Mouse (Mus musculus): ENCODE data around the gene Cacna2d3.

Gene Cacna2d3

DNA sequence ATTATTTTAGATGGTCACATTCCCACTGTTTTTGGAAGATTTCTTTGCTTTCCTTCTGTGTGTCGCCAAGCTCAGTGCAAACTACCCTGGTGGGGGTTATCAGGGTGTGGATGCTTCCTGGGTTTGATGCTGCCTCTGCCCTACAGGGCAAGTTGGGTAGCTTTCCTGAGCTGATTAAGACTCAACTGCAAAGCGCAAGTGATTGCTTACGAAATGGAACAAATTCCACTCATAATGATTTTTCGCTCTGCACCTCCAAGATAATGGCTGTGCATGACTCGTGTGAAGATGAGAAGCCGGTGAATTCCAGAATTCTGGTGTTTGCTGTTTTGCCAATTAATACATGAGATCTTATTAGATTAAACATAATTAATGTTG lies 557.0 kb downstream of the Cacna2d3 start:
- no peak for DNase-seq (ENCODE audit: low read depth in 1 of 2, low spot score in 2 of 2)

DNA sequence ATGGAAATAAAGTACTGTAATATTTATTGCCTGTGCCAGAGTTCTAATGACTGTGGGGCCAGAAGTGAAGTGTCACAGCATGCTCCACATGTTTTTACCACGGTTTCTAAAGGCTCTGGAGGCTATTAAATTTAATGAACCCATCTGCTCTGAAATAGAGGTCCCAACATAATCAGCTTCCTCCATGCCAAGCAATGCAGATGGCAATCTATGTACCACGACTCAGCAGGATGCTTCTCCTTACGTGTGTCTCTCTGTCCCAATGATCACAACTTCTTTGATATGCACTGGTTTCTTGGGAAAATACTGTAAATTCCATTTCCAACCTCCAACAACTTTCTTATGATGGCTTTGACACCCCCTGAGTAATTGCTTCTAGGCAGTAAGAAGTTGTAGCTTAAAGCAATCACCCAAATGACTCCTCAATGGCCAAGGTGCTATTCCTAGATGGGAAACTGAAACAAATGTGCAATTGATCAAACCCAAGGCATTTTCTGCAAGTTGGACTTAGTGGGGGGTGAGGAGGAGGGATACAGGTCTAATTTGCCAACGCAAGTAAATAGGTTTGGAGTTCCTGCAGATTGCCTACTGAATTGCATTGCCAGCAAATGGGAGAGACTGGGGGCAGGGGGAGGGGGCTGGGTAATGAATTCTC lies 557.5 kb downstream of the Cacna2d3 start:
- no peak for DNase-seq (ENCODE audit: low read depth in 1 of 2, low spot score in 2 of 2)

DNA sequence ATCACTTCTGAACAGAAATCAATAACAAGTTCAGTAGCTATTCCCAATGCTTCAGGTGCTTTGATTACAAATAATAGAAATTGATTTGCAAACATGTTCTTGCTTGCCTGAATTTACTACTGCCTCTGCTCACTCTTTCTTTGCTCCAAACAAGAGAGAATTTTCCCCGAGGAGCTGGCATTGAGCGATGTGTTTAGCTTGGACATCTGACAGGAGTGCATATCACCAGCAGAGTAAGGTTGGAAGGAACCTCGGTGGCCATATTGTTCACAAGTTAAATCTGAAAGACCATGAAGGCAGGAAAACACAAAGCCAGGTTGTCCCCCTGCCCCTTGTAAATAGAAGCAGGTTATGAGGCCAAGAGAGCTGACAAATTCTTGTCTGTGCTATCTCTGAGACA lies 561.9 kb downstream of the Cacna2d3 start:
- DNase-seq (ENCODE audit: low read depth in 1 of 2, low spot score in 2 of 2), result no peak

DNA sequence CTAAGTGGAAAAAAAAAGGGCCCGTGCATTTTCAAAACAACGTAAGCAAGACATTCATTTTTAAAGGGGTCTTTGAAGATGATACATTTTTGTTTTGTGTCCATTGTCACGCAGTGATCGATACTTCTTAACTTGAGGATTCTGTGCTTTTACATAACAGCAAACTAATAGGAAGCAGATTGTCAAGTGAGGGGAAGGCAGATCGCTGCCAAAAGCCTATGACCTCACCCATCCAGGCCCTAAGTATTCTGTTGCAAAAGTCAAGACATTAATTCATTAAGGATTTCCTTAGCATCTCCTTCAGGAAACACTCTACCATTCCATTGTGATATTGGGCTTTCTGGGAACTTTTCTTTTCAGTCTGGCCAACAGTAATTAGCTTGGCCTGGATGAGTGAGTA lies 564.6 kb downstream of the Cacna2d3 start:
- no peak for DNase-seq (ENCODE audit: low read depth in 1 of 2, low spot score in 2 of 2)

DNA sequence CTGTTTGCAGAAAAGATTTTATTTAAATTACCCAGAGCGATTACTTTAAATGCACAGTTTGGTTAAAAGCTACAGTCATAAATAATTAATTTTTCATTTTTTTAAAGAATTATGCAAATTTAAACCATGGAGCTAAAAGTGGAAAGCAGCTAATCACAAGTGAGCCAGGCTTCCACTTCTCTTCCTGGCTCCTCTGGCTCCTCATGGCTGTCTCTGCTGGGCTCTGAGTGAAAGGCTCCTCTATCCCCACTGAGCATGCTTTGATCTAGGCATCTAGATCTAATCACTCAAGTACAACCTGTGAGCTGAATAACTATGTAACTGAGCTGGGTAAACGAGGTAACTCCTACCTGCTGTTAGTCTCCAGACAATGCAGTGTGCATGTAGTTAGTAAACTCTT lies 577.5 kb downstream of the Cacna2d3 start:
- DNase-seq (ENCODE audit: low read depth in 1 of 2, low spot score in 2 of 2), result no peak

DNA sequence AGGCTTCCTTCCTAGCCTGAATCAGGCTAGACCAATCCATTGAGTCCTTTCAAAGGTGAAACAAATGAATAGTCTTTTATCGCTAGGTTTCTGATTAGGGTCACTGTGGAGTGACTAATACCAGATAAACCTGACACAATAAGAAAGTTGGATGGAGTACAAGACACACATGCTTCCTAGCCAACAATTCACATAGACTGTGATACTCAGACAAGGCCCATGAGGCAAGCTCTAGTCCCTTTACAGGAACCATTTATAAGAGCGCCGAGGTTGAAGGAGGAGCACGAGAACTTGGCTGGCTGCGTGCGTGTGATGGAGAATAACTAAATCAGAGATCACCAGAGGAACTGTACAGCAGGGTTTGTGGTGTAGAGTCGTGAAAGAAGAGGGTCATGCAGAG lies 584.0 kb downstream of the Cacna2d3 start:
- no peak for DNase-seq (ENCODE audit: low read depth in 1 of 2, low spot score in 2 of 2)

DNA sequence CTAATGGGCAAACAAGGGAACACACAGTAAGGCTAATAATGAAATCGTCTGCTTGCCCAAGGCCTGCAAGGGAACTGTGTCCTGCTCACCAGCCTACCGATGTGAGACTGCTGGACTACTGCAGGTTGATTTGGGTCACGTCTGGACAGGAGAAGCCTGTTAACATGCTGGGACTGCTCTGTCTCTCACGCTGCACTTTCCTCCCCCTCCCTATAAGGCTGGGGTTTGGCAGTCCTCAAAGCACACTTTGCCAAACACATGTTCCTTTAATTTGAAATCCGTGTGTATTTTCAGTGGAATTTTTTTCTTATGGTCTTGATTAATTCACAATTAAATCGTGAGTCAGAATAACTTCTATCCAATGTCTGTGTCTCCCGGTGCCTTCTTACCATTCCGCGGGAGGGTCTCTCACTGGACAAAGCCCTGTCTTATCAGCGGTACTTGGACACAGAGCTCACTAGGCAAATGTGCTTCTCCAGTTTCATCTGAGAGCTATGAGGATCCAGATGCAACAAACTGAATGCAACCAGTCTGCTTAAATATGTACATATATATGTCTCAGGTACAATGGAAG lies 584.6 kb downstream of the Cacna2d3 start:
- DNase-seq (ENCODE audit: low read depth in 1 of 2, low spot score in 2 of 2), result no peak

DNA sequence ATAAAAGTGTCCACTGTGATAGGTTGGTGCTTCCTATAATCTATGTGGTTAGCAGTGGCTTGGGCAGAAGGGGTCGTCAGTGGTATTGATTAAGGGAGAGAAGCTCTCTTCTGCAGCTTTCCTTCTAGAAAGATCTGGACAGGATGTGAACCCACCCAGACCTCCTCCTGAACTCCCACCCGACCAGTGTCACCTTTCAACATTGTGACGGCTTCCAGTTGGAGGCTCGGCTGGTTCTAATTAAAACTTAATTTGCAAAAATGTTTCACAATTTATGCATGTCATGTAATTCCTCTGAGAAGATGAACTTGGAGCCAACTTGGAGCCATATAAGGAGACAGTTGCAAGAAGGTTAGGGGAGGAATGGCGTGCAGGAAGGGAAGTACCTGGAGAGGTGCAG lies 586.8 kb downstream of the Cacna2d3 start:
- no peak for DNase-seq (ENCODE audit: low read depth in 1 of 2, low spot score in 2 of 2)

DNA sequence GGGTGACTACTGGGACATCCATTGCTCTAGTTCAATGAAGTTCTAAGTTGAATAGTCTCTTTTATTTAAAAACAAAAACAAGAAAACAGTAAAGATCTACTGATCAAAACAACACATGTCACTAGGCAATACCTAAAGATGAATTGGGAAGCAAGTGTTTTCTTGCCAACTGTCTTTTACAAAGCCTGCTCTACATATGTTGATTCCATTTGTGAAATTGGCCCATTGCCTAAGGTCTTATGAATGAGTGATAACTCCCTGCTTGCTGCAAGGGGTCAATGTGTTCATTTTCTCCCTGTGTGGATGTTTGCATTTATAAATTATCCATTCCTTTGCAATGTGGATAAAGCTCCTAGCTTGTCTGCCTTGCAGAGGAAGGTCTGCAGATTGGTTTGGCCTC lies 591.2 kb downstream of the Cacna2d3 start:
- DNase-seq (ENCODE audit: low read depth in 1 of 2, low spot score in 2 of 2), result no peak

DNA sequence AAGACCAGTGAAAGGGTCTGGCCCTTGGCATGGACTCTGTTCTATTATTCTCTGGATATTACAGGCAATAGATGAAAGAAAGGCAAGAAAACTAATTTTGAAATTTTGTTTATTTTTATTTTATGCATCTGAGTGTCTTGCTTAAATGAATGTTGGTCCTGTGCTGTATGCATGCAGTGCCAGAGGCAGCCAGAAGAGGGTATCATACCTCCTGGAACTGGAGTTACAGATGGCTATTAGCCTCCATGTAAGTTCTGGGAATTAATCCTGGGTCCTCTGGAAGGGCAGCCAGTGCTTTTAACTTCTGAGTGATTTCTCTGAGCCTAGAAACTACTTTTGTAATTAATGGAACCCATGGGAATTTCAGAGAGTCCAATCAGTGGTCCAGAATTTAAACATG lies 597.8 kb downstream of the Cacna2d3 start:
- no peak for DNase-seq (ENCODE audit: low read depth in 1 of 2, low spot score in 2 of 2)

DNA sequence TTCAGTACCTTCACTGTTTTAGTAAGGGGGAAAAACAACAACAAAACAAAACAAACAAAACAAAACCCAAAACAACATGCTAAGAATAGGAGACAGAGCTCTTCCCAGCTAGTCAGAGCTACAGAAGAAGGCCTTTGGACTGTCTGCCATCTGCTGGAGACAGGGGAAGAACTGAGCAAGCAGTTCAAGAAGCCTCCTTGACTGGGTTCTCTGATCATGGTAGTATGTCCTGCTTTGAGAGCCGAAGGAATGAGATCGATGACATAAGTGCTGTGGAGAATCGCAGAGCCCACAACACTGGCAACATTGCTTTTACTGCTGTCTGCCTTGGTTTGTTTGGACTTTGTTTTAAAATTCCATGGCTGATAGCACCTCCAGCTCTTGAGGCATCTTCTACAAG lies 598.9 kb downstream of the Cacna2d3 start:
- DNase-seq (ENCODE audit: low read depth in 1 of 2, low spot score in 2 of 2), result no peak

DNA sequence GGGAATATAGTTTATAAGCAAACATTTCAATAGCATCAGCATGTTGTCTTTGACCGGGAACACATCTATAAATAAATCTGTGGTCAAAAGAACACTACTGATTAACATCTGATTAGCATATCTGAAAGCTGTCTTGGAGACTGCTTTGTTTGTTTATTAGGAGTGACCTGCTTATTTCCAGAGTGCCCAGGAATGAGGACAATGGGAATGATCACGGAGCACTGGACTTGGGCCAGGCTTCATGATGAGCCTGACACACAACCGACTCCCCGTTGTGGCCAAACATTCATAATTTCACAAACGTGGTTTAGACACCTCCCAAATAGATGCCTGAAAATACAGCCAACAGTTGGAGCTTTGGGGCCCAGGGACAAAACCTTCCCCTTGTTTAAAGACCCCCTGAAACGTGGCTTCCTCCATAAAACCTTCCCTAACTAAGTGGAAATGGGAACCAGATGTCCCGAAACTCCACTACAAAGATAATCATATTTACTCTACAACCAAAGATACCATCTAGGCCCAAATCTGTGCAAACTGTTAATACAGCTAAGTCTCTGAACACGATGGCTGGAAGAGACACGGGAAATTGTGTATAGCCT lies 607.7 kb downstream of the Cacna2d3 start:
- no peak for DNase-seq (ENCODE audit: low read depth in 1 of 2, low spot score in 2 of 2)

DNA sequence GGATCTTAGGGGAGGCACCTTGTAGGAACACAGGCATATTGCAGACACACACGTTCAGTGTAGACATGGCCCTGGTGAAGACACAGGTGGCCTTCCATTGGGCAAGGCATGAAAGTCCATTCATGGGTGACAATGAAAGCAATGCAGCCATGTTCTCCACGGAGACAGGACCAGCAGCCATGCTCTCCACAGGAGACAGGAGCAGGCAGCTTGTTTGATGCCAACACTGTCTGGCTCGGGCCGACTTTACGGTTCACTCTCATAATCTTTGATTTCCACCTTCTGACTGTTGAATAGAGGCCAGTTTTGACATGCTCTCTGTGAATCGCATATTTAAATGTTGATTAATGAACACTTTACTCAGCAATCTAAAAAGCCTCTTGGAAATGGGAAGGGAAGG lies 610.0 kb downstream of the Cacna2d3 start:
- no peak for DNase-seq (ENCODE audit: low read depth in 1 of 2, low spot score in 2 of 2)

DNA sequence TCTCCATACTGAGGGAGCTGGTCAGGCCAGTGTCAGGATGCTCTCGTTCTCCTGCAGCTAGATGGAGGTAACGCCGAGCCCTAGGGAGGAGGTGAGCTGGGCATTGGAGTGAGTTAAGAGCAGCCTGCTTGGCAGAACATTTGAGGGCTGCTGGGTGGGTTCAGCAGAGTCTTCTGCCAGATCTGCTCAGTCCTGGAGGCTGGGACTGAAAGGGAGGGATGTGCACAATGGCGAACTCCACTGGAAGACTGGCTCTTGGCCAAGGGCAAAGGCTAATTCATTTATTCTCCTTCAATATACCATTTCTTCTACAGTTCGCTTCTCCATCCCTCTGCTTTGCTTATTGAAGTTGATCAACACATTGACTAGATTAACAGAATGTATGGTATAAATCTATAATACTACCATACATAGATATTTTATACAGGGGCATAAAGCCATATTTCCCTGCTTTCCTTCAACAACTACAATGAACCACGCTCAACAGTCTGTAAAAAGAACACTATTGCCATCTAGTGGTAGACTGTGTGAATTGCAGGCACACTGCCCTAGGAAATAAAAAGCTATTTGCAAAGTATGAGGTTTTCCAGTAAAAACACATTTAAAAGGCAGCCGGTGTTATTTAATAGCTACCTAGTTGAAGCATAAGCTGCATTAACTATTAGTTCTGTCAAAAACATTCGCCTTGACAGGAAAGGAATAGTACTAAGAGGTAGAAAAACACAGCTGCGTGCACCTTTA lies 611.1 kb downstream of the Cacna2d3 start:
- DNase-seq (ENCODE audit: low read depth in 1 of 2, low spot score in 2 of 2), result no peak

DNA sequence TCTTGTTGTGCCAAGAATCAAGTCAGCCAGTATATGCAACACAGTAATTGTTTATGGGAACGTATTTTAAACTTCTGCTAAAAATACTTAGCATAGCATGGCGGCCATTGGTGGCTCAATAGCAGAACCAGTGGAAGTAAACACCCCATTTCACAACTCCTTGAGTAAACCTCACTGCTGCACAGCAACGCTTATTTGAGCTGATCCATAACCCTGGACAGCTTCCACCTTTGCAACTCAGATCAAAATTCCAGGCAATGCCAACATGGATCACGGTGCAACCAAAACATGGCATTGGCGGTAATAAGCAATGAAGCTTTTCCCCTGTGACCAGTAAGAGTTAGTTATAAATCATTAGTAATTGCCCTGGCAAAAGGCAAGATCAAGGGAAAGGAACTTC lies 614.2 kb downstream of the Cacna2d3 start:
- no peak for DNase-seq (ENCODE audit: low read depth in 1 of 2, low spot score in 2 of 2)

DNA sequence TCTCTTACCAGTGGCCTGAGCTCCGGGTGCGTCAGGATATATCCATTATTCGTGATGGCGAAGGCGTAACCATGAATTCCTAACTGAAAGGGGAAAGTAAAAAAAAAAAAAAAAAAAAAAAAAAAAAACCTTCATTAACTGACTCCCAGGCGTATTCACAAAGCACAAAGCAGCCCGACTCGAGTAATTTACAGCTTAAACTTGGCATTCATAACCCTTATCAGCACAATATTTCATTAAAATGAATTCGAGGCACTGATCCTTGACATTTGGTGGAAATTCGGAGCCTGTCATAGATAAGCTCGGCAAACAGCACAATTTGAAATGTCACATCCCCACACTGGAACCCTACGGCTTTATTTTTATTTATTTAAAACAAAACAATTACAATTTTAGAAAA lies 623.9 kb downstream of the Cacna2d3 start:
- DNase-seq (ENCODE audit: low read depth in 1 of 2, low spot score in 2 of 2), result no peak

DNA sequence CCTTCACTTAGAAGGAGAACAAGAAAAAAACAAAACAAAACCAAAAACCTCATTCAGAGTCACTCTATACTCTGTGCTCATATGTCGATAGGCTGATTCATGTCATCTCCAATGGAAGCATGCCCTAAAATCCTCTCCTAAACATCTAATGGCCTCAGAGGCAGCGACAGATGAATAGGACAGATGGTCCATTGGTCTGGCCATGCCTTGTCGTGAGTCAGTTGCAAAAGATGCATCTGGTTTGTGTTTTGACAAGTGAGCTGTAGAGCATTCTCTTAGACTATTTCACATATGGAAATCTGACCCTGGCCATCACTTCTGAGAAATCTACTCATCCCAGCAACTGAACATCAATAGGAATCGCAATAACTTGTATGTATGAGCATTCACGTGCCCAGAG lies 626.2 kb downstream of the Cacna2d3 start:
- DNase-seq (ENCODE audit: low read depth in 1 of 2, low spot score in 2 of 2), result no peak

DNA sequence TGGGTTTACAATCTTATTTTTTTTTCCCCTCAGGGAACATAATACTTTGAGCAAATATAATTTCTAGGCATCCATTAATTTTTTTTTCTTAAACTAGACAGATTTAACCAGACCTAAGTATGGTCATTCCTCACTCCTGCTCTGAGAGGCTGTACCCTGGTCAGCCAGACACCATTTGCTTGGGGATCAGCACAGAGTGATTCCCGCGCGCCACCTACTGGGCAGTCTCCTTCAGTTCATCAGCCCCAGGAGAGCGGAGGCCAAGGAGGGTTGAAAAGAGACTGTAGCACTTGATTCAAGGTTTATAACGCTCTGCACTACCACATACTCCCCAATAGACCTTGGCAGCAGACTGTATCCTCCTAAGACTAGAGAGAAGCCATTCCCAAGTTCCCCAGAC lies 631.6 kb downstream of the Cacna2d3 start:
- DNase-seq (ENCODE audit: low read depth in 1 of 2, low spot score in 2 of 2), result no peak

DNA sequence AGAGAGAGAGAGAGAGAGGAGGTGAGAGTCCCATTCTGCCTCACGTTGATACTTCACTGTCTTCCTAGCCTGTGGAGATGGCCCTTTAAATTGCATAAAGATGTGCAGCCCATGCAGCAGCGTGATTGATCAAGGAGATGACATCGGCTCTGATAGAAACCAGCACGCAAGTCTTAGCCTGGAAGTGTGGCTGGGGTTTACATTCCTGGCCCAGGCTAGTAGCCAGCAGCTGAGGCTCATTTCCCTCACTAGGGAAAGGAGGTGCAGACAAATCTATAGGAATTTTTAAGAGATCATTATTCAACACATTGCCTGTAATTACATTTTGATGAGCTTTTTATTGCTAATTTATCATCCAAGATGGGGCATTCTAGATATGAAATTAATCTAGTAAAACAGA lies 635.1 kb downstream of the Cacna2d3 start:
- no peak for DNase-seq (ENCODE audit: low read depth in 1 of 2, low spot score in 2 of 2)

DNA sequence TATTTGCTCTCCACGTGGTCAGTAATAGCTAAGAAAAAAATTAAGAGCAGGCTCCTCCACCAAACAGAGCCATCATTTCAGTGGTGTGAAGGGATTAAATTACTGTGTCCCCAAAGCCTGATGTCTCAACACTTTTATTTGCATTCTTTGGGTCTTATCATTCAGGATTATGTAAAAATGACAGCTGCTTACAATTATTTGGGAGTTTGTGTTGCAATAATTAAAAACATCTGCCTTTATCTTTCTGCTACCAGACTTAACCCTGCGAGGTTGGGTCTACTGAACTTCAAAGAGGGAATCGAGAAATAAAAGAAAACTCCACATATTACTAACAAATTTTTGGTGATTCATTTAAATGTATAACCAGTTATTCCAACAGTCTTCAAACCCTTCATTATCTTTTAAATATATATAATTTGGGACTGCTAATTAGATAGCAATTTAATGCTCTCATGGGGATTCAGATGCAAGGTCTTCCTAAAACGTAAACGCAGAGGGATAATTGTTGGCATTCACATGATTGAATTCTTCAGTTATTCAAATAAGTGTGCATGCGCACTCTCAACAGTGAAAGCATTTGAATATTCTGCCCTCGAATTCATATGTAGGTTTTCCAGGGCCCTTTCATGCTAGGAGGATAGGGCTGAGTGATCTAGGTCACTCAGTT lies 636.0 kb downstream of the Cacna2d3 start:
- no peak for DNase-seq (ENCODE audit: low read depth in 1 of 2, low spot score in 2 of 2)

DNA sequence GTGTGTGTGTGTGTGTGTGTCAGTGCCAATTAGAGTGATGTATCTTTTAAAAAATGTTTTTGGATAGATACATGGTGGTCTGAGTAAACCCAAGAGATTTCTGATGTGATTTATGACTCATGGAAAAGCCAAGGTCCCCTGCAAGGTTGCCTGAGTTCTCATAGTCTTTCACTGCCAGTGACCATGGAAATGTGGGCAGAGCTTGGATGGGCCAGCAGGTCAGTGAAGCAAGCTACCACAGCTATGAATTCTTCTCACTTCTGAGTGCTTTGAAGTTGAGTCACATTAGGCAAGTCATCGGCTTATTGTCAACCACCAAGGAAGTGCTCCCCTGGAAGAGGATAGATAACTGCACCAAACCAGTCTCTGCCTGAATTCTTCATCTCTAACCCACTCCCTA lies 639.5 kb downstream of the Cacna2d3 start:
- no peak for DNase-seq (ENCODE audit: low read depth in 1 of 2, low spot score in 2 of 2)

DNA sequence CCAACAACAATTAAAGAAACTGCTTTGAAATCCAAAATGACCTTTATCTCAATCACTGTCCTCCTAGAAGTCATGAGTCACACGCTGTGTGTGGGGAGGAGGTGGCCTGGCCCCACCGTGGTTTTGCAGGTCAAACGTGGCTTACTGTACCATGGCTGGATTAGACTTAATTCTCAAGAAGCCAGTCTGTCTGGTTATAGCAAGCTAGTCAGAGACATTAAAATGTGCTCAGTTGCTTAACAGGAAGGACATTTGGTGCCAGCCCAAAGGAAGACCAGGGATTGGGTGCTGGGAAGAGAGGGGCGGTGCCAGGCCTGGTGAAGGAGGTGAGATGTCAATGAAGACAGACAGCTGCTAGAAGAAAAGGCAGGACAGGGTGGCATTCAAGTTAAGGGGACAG lies 641.0 kb downstream of the Cacna2d3 start:
- no peak for DNase-seq (ENCODE audit: low read depth in 1 of 2, low spot score in 2 of 2)
